Mouse (Mus musculus) liver, adult 2 months (tissue): Measurements from ENCODE around the gene Lce1f. TPM values are rescaled to one million over a fixed set of nuclear protein-coding genes. Genes with fewer than 3 reads are reported as not detected.

Experiments
- DNase-seq: peaks from one replicate; pipeline ENCODE4 v3.0.0-alpha.2; 2011; ENCODE audit warnings: low read depth, low spot score; ENCODE audit errors: extremely low read depth
- H3K27ac ChIP-seq: fragments of 200-500 bp; replicated peaks from 2 replicates; pipeline ENCODE4 v1.5.1; 2012; ENCODE audit warnings: low read depth, mild to moderate bottlenecking, control low read depth, inconsistent platforms, low read length; ENCODE audit not compliant: insufficient read depth
- H3K27me3 ChIP-seq: fragments of 200-500 bp; 2 replicates; pipeline ENCODE4 v1.6.1; 2012; ENCODE audit warnings: mild to moderate bottlenecking, moderate library complexity, low read length, inconsistent platforms; ENCODE audit not compliant: control insufficient read depth, insufficient read depth
- H3K36me3 ChIP-seq: fragments of 200-500 bp; 2 replicates; pipeline ENCODE4 v1.6.1; 2012; ENCODE audit warnings: low read length, inconsistent platforms; ENCODE audit not compliant: control insufficient read depth, insufficient read depth
- H3K4me1 ChIP-seq: fragments of 200-500 bp; 2 replicates; pipeline ENCODE4 v1.6.1; 2011; ENCODE audit warnings: low read length; ENCODE audit not compliant: control insufficient read depth, insufficient read depth
- H3K4me3 ChIP-seq: fragments of 200-500 bp; 2 replicates; pipeline ENCODE4 v1.5.1; 2011; ENCODE audit warnings: low read depth, mild to moderate bottlenecking, control low read depth, low read length, moderate library complexity; ENCODE audit not compliant: insufficient read depth
- H3K79me2 ChIP-seq: fragments of 200-500 bp; 2 replicates; pipeline ENCODE4 v1.6.1; 2012; ENCODE audit warnings: inconsistent platforms, mild to moderate bottlenecking, low read length, moderate library complexity; ENCODE audit not compliant: control insufficient read depth, insufficient read depth
- H3K9ac ChIP-seq: fragments of 200-500 bp; 2 replicates; pipeline ENCODE4 v1.6.1; 2012; ENCODE audit warnings: low read depth, mild to moderate bottlenecking, control low read depth, inconsistent platforms, low read length
- CTCF ChIP-seq: fragments of 200-500 bp; IDR thresholded peaks from 2 replicates; pipeline ENCODE4 v1.5.1; 2011; ENCODE audit warnings: low read depth, low read length, control low read depth
- POLR2A ChIP-seq: fragments of 200-500 bp; IDR thresholded peaks from 2 replicates; pipeline ENCODE4 v1.6.1; 2011; ENCODE audit warnings: low read length, control low read depth; ENCODE audit not compliant: insufficient read depth; ENCODE audit errors: extremely low read depth
- WGBS: fragments of 180-500 bp; shearing (Covaris S2); methylation state at CpG from one replicate; pipeline ENCODE4 v1.1.7; 2018; 5-methylcytosine and 5-hydroxymethylcytosine counted together
- polyA plus RNA-seq: library from polyadenylated mRNA; depleted of rRNA; stranded (reverse); fragments of >200 nt; gene quantifications from 2 replicates; pipeline ENCODE4 v1.2.3, GENCODE M21; 2012; rRNA removed
- total RNA-seq: library from RNA; depleted of rRNA; stranded (reverse); fragments of >200 nt; gene quantifications from 2 replicates; pipeline ENCODE4 v1.2.3, GENCODE M21; 2014; rRNA removed

Lce1f gene
- total and polyA plus RNA-seq, 2 experiments, result not detected

DNA sequence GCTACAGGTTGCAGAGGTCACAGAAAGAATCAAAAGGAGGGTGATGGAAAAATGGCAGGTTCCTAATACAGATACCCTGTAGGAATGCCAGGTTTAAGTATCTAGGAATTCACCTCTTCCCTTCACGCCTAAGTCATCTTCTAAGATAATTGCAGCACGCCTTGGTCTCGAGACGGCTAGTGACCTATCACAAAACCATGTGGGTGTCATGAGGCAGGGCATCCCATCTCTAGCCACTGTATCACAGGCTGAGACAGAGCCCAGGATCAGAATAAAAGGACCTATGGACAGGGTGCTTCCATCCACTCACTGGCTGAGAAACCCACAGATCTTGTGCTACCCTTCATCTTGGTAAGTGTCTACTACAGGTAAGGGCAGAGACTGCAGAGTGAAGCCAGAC is 41.2 kb downstream of the Lce1f start, which contains the start of gene Lce1c:
TSS of gene Lce1c (plus strand) at position 301 of the 400 bp plus-strand sequence.
- Histone ChIP-seq H3K27ac (no peak within 1 kb of the TSS), H3K9ac (no peak within 1 kb of the TSS), H3K79me2 (no peaks in the 10 kb centered on the region), H3K4me1 (no peaks in the 10 kb centered on the region), H3K4me3 (no peak within 1 kb of the TSS), H3K27me3 (no peaks in the 10 kb centered on the region), H3K36me3 (no peaks in the 10 kb centered on the region)
- no peak for DNase-seq
- WGBS, result 75% methylated on average over 4 of the region's 4 CpGs
- TF ChIP-seq POLR2A, result no peak
- no peak for TF ChIP-seq CTCF

DNA sequence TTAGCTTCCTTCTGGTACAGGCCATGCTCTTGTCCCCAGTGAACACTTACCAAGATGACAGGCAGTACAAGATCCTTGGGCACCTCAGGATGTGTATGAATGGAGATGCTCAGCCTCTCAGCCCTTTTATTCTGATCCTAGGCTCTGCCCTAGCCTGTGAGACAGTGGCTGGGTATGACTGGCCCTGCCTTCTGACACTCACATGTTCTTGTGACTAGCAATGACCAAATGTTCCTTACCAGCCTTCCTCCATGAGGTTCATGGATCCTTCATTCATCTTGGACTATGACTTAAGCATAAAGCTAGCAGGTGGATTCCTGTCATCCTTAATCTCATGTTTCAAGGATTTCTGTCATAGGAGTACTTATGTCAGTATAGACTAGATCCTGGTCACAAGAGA is 49.9 kb downstream of the Lce1f start, which contains the start of gene Lce1a2:
TSS of gene Lce1a2 (minus strand) at position 101 of the 400 bp plus-strand sequence.
- no peak for DNase-seq
- Histone ChIP-seq H3K27ac (no peak within 1 kb of the TSS), H3K9ac (no peak within 1 kb of the TSS), H3K4me3 (no peak within 1 kb of the TSS), H3K36me3 (no peaks in the 10 kb centered on the region), H3K27me3 (no peaks in the 10 kb centered on the region), H3K79me2 (no peaks in the 10 kb centered on the region), H3K4me1 (no peaks in the 10 kb centered on the region)
- no peak for TF ChIP-seq CTCF

Other genes starting within 250 kb of the Lce1f start
- not detected in 2 replicates for gene Sprr1a, start 234.5 kb downstream of the Lce1f start, total RNA-seq
- gene Sprr1a, start 234.5 kb downstream of the Lce1f start, polyA plus RNA-seq, result not detected in 2 replicates
- gene Sprr4, start 219.9 kb downstream of the Lce1f start, total RNA-seq, result not detected in 2 replicates
- gene Sprr4, start 219.9 kb downstream of the Lce1f start, polyA plus RNA-seq, result not detected in 2 replicates
- gene 2310046K23Rik, start 185.8 kb downstream of the Lce1f start, total RNA-seq, result not detected in 2 replicates
- not detected in 2 replicates for gene 2310046K23Rik, start 185.8 kb downstream of the Lce1f start, polyA plus RNA-seq
- not detected in 2 replicates for gene Ivl, start 146.6 kb downstream of the Lce1f start, total RNA-seq
- gene Ivl, start 146.6 kb downstream of the Lce1f start, polyA plus RNA-seq, result not detected in 2 replicates
- gene Smcp, start 131.4 kb downstream of the Lce1f start, total RNA-seq, result not detected in 2 replicates
- 0.17 TPM in 1 of 2 replicates, not detected in the other for gene Smcp, start 131.4 kb downstream of the Lce1f start, polyA plus RNA-seq
- gene 2210017I01Rik, start 112.9 kb downstream of the Lce1f start, total RNA-seq, result not detected in 2 replicates
- not detected in 2 replicates for gene 2210017I01Rik, start 112.9 kb downstream of the Lce1f start, polyA plus RNA-seq
- gene Lce6a, start 98.7 kb downstream of the Lce1f start, total RNA-seq, result not detected in 2 replicates
- gene Lce6a, start 98.7 kb downstream of the Lce1f start, polyA plus RNA-seq, result not detected in 2 replicates
- gene Lce1a1, start 72.0 kb downstream of the Lce1f start, total RNA-seq, result not detected in 2 replicates
- gene Lce1a1, start 72.0 kb downstream of the Lce1f start, polyA plus RNA-seq, result not detected in 2 replicates
- gene Lce1b, start 63.4 kb downstream of the Lce1f start, total RNA-seq, result not detected in 2 replicates
- gene Lce1b, start 63.4 kb downstream of the Lce1f start, polyA plus RNA-seq, result not detected in 2 replicates
- gene Lce1a2, start 50.0 kb downstream of the Lce1f start, total RNA-seq, result not detected in 2 replicates
- gene Lce1a2, start 50.0 kb downstream of the Lce1f start, polyA plus RNA-seq, result not detected in 2 replicates
- not detected in 2 replicates for gene Lce1c, start 41.1 kb downstream of the Lce1f start, total RNA-seq
- not detected in 2 replicates for gene Lce1c, start 41.1 kb downstream of the Lce1f start, polyA plus RNA-seq
- not detected in 2 replicates for gene Lce1d, start 33.1 kb downstream of the Lce1f start, total RNA-seq
- not detected in 2 replicates for gene Lce1d, start 33.1 kb downstream of the Lce1f start, polyA plus RNA-seq
- not detected in 2 replicates for gene Lce1e, start 11.3 kb downstream of the Lce1f start, total RNA-seq
- gene Lce1e, start 11.3 kb downstream of the Lce1f start, polyA plus RNA-seq, result not detected in 2 replicates
- gene Gm38119, start 18.7 kb upstream of the Lce1f start, total RNA-seq, result not detected in 2 replicates
- gene Gm38119, start 18.7 kb upstream of the Lce1f start, polyA plus RNA-seq, result not detected in 2 replicates
- gene Lce1g, start 32.0 kb upstream of the Lce1f start, total RNA-seq, result not detected in 2 replicates
- gene Lce1g, start 32.0 kb upstream of the Lce1f start, polyA plus RNA-seq, result not detected in 2 replicates
- gene Lce1h, start 44.7 kb upstream of the Lce1f start, total RNA-seq, result not detected in 2 replicates
- not detected in 2 replicates for gene Lce1h, start 44.7 kb upstream of the Lce1f start, polyA plus RNA-seq
- gene Lce1i, start 58.5 kb upstream of the Lce1f start, total RNA-seq, result not detected in 2 replicates
- gene Lce1i, start 58.5 kb upstream of the Lce1f start, polyA plus RNA-seq, result not detected in 2 replicates
- gene Lce1j, start 70.2 kb upstream of the Lce1f start, total RNA-seq, result not detected in 2 replicates
- gene Lce1j, start 70.2 kb upstream of the Lce1f start, polyA plus RNA-seq, result not detected in 2 replicates
- not detected in 2 replicates for gene Lce1k, start 87.5 kb upstream of the Lce1f start, total RNA-seq
- gene Lce1k, start 87.5 kb upstream of the Lce1f start, polyA plus RNA-seq, result not detected in 2 replicates
- gene Kprp, start 106.9 kb upstream of the Lce1f start, total RNA-seq, result not detected in 2 replicates
- not detected in 2 replicates for gene Kprp, start 106.9 kb upstream of the Lce1f start, polyA plus RNA-seq
- not detected in 2 replicates for gene Lce1l, start 130.9 kb upstream of the Lce1f start, total RNA-seq
- gene Lce1l, start 130.9 kb upstream of the Lce1f start, polyA plus RNA-seq, result not detected in 2 replicates
- not detected in 2 replicates for gene 2310050C09Rik, start 149.9 kb upstream of the Lce1f start, total RNA-seq
- gene 2310050C09Rik, start 149.9 kb upstream of the Lce1f start, polyA plus RNA-seq, result not detected in 2 replicates
- gene Lce3a, start 205.9 kb upstream of the Lce1f start, total RNA-seq, result not detected in 2 replicates
- not detected in 2 replicates for gene Lce3a, start 205.9 kb upstream of the Lce1f start, polyA plus RNA-seq
- gene Lce3b, start 212.6 kb upstream of the Lce1f start, total RNA-seq, result not detected in 2 replicates
- not detected in 2 replicates for gene Lce3b, start 212.6 kb upstream of the Lce1f start, polyA plus RNA-seq
- not detected in 2 replicates for gene Lce3c, start 224.1 kb upstream of the Lce1f start, total RNA-seq
- not detected in 2 replicates for gene Lce3c, start 224.1 kb upstream of the Lce1f start, polyA plus RNA-seq
- not detected in 2 replicates for gene Lce3d, start 237.0 kb upstream of the Lce1f start, total RNA-seq
- gene Lce3d, start 237.0 kb upstream of the Lce1f start, polyA plus RNA-seq, result not detected in 2 replicates
- not detected in 2 replicates for gene Lce3e, start 246.7 kb upstream of the Lce1f start, total RNA-seq
- gene Lce3e, start 246.7 kb upstream of the Lce1f start, polyA plus RNA-seq, result not detected in 2 replicates